Mouse (Mus musculus) layer of hippocampus, adult 2 months (tissue): ENCODE data around the gene Zcchc2. TPM values are rescaled to one million over a fixed set of nuclear protein-coding genes. Genes with fewer than 3 reads are reported as not detected.

Source experiments
- DNase-seq, 2 experiments: peaks; one replicate each; pipeline ENCODE4 v3.0.0; 2022; ENCODE audit warnings: low spot score in 2 of 2
- H3K27ac ChIP-seq: fragments of 200-600 bp; 2 replicates; pipeline ENCODE4 v1.8.1; 2022
- H3K4me3 ChIP-seq: fragments of 200-600 bp; 2 replicates; pipeline ENCODE4 v1.8.1; 2022; ENCODE audit warnings: mild to moderate bottlenecking
- CTCF ChIP-seq: fragments of 200-600 bp; conservative IDR thresholded peaks from 2 replicates; pipeline ENCODE4 v1.8.1; 2022; ENCODE audit warnings: antibody characterized with exemption, mild to moderate bottlenecking, moderate library complexity
- total RNA-seq, 2 experiments: library from RNA; stranded (reverse); gene quantifications; 2 replicates each; pipeline ENCODE4 v1.2.3; 2021

Gene Zcchc2
- total RNA-seq, 2 experiments from 2014 or later: 17.7 to 20.0 TPM

DNA sequence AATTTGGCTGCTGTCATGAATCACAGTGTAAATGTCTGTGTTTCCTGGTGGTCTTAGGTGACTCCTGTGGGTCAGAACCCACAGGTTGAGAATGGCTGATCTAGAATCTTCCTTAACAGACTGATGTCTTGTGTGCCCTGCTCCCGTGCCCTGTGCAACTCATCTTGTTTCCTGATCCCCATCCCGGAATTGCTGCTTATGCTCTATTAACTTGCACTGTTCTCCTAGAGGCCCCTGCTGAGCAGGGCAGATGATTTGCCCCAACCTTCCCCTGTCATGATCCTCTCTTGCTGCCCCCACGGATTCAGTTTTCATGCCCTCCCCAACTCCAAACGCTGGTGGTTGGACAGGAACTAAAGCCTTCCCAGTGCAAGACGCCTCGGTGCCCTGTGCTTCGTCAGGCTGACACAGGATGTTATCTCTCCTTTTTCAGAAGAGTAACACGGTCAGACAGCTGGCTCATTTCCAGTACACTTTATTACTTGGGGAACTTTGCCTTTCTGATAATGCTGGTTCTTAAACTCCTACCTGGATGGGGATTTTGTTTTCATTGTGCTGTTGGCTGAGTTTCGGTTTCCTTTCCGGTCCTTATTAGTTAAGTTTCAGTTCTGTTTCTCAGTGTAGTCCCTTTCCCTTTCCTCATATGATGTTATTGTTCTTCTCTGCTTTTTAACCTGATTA, 18.6 kb upstream of the Zcchc2 start:
- no peak for TF ChIP-seq CTCF
- DNase-seq: no peak
- Histone ChIP-seq H3K27ac (no peak overlapping the region; the same call in 1 of the 2 replicates), H3K4me3 (peak overlapping the region; percentile 34)

DNA sequence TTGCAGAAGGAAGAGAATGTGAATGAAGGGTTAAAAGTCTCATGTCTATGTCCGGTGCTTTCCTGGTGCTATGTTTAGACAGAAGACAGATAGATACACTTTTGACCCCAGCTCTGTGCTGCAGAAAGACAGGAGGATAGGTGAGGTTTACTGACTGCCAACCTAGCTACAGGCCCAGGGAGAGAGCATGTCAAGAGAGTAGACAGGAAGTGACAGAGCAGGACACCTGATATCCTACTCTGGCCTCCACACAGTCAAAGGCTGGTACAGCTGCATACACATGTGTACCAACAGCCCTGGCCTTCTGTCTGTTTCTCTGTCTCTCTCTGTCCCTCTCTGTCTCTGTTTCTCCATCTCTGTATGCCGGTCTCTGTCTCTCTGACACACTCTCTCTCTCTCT, 16.2 kb upstream of the Zcchc2 start:
- H3K27ac ChIP-seq: no peak overlapping the region
- no peak overlapping the region for H3K4me3 ChIP-seq
- no peak for DNase-seq
- TF ChIP-seq CTCF: no peak

DNA sequence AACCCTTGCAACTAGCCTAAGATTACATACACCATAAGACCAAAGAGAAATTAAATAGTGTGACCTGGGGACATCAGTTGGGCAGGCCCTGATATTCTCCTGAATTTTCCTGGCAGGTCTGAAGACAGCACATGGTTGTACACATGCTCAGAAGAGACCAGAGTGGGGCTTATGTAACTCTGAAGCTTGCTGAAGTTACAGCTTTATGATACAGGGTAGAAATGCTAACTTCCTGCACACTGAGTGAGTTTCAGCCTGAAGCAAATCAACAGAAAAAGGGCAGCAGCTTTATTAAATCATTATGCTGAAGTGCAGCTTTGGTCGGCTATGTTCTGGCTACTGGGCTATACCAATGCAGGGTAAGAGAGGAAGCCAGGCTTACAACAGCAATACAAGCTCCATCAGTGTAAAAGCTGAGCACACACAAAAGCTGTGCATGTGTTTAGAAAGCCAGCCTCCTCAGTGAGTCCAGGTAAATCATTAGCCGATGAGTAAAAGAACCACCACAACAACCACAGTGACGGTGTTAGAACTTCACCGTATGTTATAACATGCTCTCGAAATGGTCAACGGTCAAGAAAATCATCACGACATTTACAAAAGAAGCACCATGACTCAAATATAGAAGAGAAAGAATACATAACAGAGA, 12.6 kb upstream of the Zcchc2 start:
- no peak overlapping the region for H3K4me3 ChIP-seq
- TF ChIP-seq CTCF: no peak
- H3K27ac ChIP-seq: no peak overlapping the region
- DNase-seq: no peak

DNA sequence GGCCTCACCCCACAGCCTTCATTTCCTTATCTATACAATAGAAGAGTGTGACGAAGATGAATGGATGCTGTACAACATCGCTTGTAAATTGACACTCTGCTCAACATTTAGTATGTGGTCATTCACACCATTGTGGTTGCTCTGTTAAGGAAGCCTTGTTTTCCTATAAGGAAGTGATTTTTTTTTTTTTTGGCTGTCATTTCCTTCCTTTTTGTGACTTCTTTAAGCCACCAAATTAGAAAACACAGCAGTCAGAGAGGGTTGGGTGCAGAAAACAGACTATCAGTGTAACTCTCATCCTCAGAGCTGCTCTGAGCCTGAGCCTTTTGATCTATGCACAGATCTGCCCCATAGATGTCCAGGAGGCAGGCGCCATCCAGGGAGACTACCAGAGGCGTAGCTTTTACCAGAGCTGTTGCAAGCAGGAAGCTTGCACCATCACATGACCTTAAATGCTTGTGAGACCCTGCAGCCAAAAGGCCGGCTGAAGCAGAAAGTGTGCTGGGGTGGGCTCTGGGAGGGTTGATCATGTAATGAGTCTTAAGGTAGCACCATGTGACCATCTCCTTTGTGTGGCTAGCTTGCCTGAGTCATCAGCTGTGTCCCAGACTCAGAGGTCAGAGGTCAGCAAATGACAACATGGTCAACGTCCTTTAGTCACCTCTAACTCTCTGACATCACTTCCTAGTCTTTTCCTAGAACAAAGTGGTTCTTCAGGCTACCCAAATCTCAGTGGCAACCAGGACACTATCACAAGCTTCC, 9.2 kb upstream of the Zcchc2 start:
- Histone ChIP-seq H3K4me3 (no peak overlapping the region), H3K27ac (no peak overlapping the region)
- no peak for DNase-seq
- no peak for TF ChIP-seq CTCF

DNA sequence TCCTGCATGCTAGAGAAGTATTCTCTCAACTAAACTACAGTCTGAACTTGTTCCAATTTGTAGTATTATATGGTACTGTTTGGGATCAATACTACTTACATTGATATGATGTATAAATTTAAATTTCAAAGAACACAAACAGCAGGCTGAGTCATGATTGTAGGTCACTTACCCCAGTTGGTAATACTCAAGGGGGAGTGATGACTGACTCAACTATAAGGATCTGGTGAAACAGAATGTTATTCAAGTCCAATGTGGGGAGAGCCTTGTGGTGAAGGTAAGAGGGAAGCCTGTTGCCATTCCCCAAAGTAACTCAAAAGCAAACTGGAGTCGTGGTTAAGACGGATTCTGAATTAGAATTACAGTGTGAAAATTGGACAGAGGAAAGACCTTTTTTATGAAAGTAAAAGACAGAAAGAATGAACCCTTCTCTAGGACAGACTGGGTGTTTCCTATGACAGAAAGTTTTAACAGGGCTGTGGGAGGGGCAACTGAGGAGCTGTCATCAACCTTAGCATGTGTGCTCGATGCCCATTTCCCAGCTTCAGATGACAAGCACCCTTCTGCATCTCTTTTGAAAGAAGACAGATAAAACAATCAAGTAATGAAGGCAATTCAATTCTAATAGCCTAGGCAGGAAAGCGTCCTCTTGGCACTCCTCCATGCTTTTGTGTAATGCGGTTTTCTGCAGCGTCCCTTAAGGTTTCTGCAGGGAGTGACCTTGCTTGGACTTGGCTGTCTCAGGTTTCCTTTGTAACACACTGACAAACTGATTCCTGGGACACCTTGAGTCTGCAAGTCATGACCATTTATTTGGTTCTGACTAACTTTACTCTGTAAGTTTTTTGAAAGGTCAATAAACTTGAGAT, 7.5 kb upstream of the Zcchc2 start:
- no peak overlapping the region for H3K4me3 ChIP-seq
- no peak overlapping the region for H3K27ac ChIP-seq
- DNase-seq: no peak
- no peak for TF ChIP-seq CTCF

DNA sequence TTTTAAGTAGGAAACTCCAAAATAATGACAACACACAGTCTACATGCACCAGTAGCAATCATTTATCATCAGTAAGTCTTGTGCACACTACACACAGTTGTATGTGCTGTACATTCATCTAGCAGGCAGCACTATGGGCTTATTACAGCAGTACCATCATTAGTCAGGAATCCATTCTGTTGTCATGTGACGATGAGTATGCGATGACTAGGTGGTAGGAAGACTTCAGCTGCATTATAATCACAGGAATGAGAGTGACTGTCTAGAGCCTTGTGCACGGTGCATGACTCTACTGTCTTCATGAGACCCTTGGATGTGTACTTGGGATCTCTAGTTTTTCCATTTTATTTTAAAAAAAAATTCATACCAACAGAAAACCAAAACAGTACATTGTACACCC, 6.0 kb upstream of the Zcchc2 start:
- Histone ChIP-seq H3K27ac (no peak overlapping the region), H3K4me3 (no peak overlapping the region)
- no peak for DNase-seq
- TF ChIP-seq CTCF: no peak

DNA sequence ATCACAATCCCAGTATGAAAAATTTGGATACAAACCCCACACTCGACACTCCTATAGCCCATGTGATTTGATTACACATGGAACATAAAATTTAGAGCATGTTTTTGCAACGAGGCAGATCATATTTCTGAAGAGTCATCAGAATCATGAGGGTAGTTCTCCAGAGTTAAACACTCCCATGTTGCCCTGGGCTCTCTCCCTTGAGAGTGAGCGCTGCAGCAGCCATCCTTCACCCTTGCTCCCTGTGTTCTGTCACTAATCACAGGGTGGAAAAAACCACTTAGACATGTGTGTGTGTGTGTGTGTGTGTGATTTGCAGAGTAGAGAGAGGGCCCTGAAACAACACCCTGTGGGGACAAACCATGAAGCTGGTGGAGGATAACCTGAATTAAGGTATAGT, 2.0 kb upstream of the Zcchc2 start:
- TF ChIP-seq CTCF: no peak
- no peak for DNase-seq
- Histone ChIP-seq H3K4me3 (no peak overlapping the region), H3K27ac (no peak overlapping the region)

DNA sequence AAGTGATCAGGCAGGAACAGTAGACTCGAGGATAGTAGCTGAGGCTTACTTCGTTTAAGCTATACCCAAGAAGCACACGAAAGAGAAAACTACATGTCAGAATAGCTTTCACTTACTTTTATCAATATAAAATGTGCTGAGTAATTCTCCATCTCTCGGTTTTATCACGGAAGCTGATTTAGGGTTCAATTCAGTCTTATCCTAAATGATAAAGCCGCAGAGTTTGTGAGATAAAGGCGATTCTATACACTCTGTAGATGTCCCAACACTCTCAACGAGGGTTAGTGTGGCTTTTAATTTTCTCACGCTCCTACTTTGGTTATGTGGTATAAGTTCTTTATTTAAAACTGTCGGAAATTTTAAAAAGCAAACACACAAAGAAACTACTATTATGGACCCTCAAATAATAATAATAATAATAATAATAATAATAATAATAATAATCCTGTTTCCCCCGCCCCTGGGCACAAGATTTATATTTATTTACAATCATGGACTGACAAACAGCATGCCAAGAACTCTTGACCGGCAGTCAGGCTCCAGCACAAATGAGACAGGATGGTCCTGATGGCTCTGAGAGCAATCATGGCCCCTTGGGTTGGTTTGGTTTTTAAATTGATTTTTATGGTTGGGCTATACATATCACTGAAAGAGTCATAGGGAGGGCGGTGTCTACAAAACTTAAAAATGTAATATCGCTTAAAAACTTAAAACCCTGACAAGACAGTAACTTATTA, 1.1 kb upstream of the Zcchc2 start:
- no peak for TF ChIP-seq CTCF
- peak overlapping the region; percentile 92 for H3K4me3 ChIP-seq

DNA sequence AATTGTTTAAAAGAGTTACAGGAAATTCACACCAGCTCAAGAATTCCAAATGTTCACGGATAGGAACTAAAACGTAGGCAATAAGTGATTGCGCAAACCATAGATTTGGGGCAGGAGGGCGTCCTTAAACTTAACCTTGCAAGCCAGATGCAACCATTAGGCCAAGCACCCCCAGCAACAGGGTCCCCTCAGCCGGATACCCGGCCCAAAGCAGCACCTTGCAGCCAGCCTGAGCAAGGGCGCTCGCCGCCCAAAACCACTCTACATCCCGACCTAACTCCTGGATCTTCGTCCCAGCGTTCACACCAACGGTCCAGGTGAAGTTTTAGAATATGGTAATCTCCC, 594 bp upstream of the Zcchc2 start:
- DNase-seq: no peak
- Histone ChIP-seq H3K27ac (peak overlapping the region; percentile 94), H3K4me3 (peak overlapping the region; percentile 92)
- TF ChIP-seq CTCF: no peak

More for the DNA sequence above, 1.1 kb upstream of the Zcchc2 start:
- H3K27ac ChIP-seq: 0 out of 2 replicates have a peak overlapping the region, but pooled peaks have one; percentile 94
- DNase-seq: no peak

DNA sequence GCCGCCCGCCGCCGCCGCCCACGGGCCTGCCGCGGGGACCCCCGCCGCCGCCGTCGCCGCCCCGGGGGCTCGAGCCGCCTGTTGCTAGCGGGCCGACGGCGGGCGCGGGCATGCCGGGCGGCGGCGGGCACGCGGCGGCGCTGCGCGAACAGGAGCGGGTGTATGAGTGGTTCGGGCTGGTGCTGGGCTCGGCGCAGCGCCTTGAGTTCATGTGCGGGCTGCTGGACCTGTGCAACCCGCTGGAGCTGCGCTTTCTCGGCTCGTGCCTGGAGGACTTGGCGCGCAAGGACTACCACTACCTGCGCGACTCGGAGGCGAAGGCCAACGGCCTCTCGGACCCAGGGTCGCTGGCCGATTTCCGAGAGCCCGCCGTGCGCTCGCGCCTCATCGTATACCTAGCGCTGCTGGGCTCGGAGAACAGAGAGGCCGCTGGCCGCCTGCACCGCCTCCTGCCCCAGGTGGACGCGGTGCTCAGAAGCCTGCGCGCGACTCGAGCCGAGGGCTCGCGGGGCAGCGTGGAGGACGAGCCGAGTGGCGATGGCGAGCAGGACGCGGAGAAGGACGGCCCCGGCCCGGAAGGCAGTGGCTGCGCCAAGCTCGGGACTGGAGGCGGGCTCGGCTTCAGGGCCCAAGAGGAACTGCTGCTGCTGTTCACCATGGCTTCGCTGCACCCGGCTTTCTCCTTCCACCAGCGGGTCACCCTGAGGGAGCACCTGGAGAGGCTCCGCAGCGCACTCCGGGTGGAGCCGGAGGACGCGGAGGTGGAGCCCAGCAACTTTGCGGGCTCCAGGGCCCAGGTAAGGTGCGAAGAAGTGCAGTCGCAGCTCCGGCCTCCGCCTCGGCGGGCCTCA, 930 bp downstream of the Zcchc2 start:
- TF ChIP-seq CTCF: no peak
- H3K27ac ChIP-seq: peak overlapping the region; percentile 94

More for the DNA sequence above, 930 bp downstream of the Zcchc2 start:
- DNase-seq: peak; percentile 42 to 54
- peak overlapping the region; percentile 86 for H3K4me3 ChIP-seq
